Mouse (Mus musculus): ENCODE results near the gene Serpinf1. TPM values are rescaled to one million over a fixed set of nuclear protein-coding genes. Genes with fewer than 3 reads are reported as not detected.

Gene Serpinf1
- polyA plus RNA-seq, 1 experiment from 2014 or later, result 129 TPM

GRCm38 (mm10) chr11:75453991-75454930 lies 31.8 kb upstream of the Serpinf1 start, which contains the start of gene Wdr81:
Wdr81 (minus strand) TSS chr11:75454717.
- peak; percentile 93 for ATAC-seq (replicated peaks; ENCODE audit: low FRiP score)
- Histone ChIP-seq H3K36me3 (peaks cover 11% of the 10 kb centered on the region), H3K9ac (peak within 1 kb of the TSS; percentile 71), H3K27ac (peak within 1 kb of the TSS; percentile 71), H3K4me2 (peak within 1 kb of the TSS; percentile 97), H3K9me3 (replicated peaks) (no peaks in the 10 kb centered on the region), H3K4me1 (peaks cover 37% of the 10 kb centered on the region), H3K27me3 (no peaks in the 10 kb centered on the region), H3K4me3 (replicated peaks) (peak within 1 kb of the TSS; percentile 76)
- WGBS, result 1% methylated on average over 56 of the region's 56 CpGs

GRCm38 (mm10) chr11:75452812-75453557 lies 30.5 kb upstream of the Serpinf1 start:
- Histone ChIP-seq H3K9me3 (replicated peaks) (no peaks in the 10 kb centered on the region), H3K27ac (no peak overlapping the region), H3K9ac (no peak overlapping the region), H3K4me3 (replicated peaks) (peak overlapping the region; percentile 76; the same call in 1 of the 2 replicates), H3K27me3 (no peaks in the 10 kb centered on the region), H3K36me3 (peaks cover 24% of the 10 kb centered on the region), H3K4me2 (peak overlapping the region; percentile 97), H3K4me1 (peaks cover 34% of the 10 kb centered on the region)
- 94% methylated on average over 31 of the region's 31 CpGs for WGBS
- ATAC-seq (replicated peaks; ENCODE audit: low FRiP score), result no peak

GRCm38 (mm10) chr11:75452081-75452480 lies 29.6 kb upstream of the Serpinf1 start:
- no peak overlapping the region for H3K9ac ChIP-seq
- H3K27ac ChIP-seq, result no peak overlapping the region
- peaks cover 34% of the 10 kb centered on the region for H3K4me1 ChIP-seq
- WGBS, result 86% methylated on average over 8 of the region's 8 CpGs
- H3K4me3 ChIP-seq (replicated peaks), result no peak overlapping the region
- H3K4me2 ChIP-seq, result no peak overlapping the region
- no peaks in the 10 kb centered on the region for H3K27me3 ChIP-seq
- peaks cover 33% of the 10 kb centered on the region for H3K36me3 ChIP-seq
- no peaks in the 10 kb centered on the region for H3K9me3 ChIP-seq (replicated peaks)
- no peak for ATAC-seq (replicated peaks; ENCODE audit: low FRiP score)

GRCm38 (mm10) chr11:75450936-75451335 lies 28.4 kb upstream of the Serpinf1 start:
- Histone ChIP-seq H3K9me3 (replicated peaks) (no peaks in the 10 kb centered on the region), H3K4me2 (no peak overlapping the region), H3K27me3 (no peaks in the 10 kb centered on the region), H3K9ac (no peak overlapping the region), H3K4me3 (replicated peaks) (no peak overlapping the region), H3K4me1 (peaks cover 34% of the 10 kb centered on the region), H3K27ac (no peak overlapping the region), H3K36me3 (peaks cover 38% of the 10 kb centered on the region)
- ATAC-seq (replicated peaks; ENCODE audit: low FRiP score), result no peak
- WGBS, result 87% methylated on average over 15 of the region's 15 CpGs

- ATAC-seq (replicated peaks; ENCODE audit: low FRiP score), result no peak
These were observed 27.9 kb upstream of the Serpinf1 start for GRCm38 (mm10) chr11:75450304-75450908.

GRCm38 (mm10) chr11:75449695-75450094 lies 27.2 kb upstream of the Serpinf1 start:
- Histone ChIP-seq H3K4me1 (peaks cover 27% of the 10 kb centered on the region), H3K36me3 (peaks cover 48% of the 10 kb centered on the region), H3K27me3 (no peaks in the 10 kb centered on the region), H3K9me3 (replicated peaks) (no peaks in the 10 kb centered on the region), H3K4me2 (no peak overlapping the region), H3K4me3 (replicated peaks) (no peak overlapping the region), H3K27ac (no peak overlapping the region), H3K9ac (no peak overlapping the region)
- 0 out of 2 replicates have a peak, but pooled peaks have one; percentile 10 for ATAC-seq (replicated peaks; ENCODE audit: low FRiP score)
- WGBS, result 75% methylated on average over 7 of the region's 7 CpGs

More at GRCm38 (mm10) chr11:75450304-75450908, 27.9 kb upstream of the Serpinf1 start:
- Histone ChIP-seq H3K9me3 (replicated peaks) (no peaks in the 10 kb centered on the region), H3K4me1 (peaks cover 34% of the 10 kb centered on the region), H3K36me3 (peaks cover 44% of the 10 kb centered on the region), H3K27ac (no peak overlapping the region), H3K4me2 (no peak overlapping the region), H3K27me3 (no peaks in the 10 kb centered on the region), H3K4me3 (replicated peaks) (no peak overlapping the region), H3K9ac (no peak overlapping the region)
- WGBS, result 81% methylated on average over 8 of the region's 8 CpGs

- Histone ChIP-seq H3K4me1 (peaks cover 28% of the 10 kb centered on the region), H3K27ac (no peak overlapping the region), H3K9ac (no peak overlapping the region), H3K9me3 (replicated peaks) (no peaks in the 10 kb centered on the region), H3K4me3 (replicated peaks) (no peak overlapping the region), H3K36me3 (peaks cover 48% of the 10 kb centered on the region), H3K27me3 (no peaks in the 10 kb centered on the region), H3K4me2 (no peak overlapping the region)
- WGBS, result 86% methylated on average over 3 of the region's 3 CpGs
- no peak for ATAC-seq (replicated peaks; ENCODE audit: low FRiP score)
These were observed 26.1 kb upstream of the Serpinf1 start for GRCm38 (mm10) chr11:75448575-75448974.

GRCm38 (mm10) chr11:75443711-75444110 lies 21.2 kb upstream of the Serpinf1 start:
- Histone ChIP-seq H3K27ac (peak overlapping the region; percentile 34; the same call in 1 of the 2 replicates), H3K9me3 (replicated peaks) (no peaks in the 10 kb centered on the region), H3K27me3 (no peaks in the 10 kb centered on the region), H3K4me2 (no peak overlapping the region), H3K36me3 (peaks cover 44% of the 10 kb centered on the region), H3K4me1 (peaks cover 12% of the 10 kb centered on the region), H3K9ac (no peak overlapping the region), H3K4me3 (replicated peaks) (no peak overlapping the region)
- 37% methylated on average over 8 of the region's 8 CpGs for WGBS
- peak; percentile 75 for ATAC-seq (replicated peaks; ENCODE audit: low FRiP score)

GRCm38 (mm10) chr11:75441601-75442000 lies 19.1 kb upstream of the Serpinf1 start:
- ATAC-seq (replicated peaks; ENCODE audit: low FRiP score), result no peak
- Histone ChIP-seq H3K4me3 (replicated peaks) (no peak overlapping the region), H3K4me2 (no peak overlapping the region), H3K9ac (no peak overlapping the region), H3K27ac (no peak overlapping the region), H3K9me3 (replicated peaks) (no peaks in the 10 kb centered on the region), H3K36me3 (peaks cover 24% of the 10 kb centered on the region), H3K27me3 (no peaks in the 10 kb centered on the region), H3K4me1 (peaks cover 12% of the 10 kb centered on the region)
- 88% methylated on average over 16 of the region's 16 CpGs for WGBS

- Histone ChIP-seq H3K9me3 (replicated peaks) (no peaks in the 10 kb centered on the region), H3K36me3 (peaks cover 24% of the 10 kb centered on the region), H3K4me2 (no peak overlapping the region), H3K27me3 (no peaks in the 10 kb centered on the region), H3K4me3 (replicated peaks) (no peak overlapping the region), H3K9ac (no peak overlapping the region), H3K27ac (no peak overlapping the region), H3K4me1 (peaks cover 12% of the 10 kb centered on the region)
- 81% methylated on average over 7 of the region's 7 CpGs for WGBS
- no peak for ATAC-seq (replicated peaks; ENCODE audit: low FRiP score)
These were observed 18.5 kb upstream of the Serpinf1 start for GRCm38 (mm10) chr11:75441034-75441433.

GRCm38 (mm10) chr11:75439951-75440350 lies 17.4 kb upstream of the Serpinf1 start:
- no peaks in the 10 kb centered on the region for H3K9me3 ChIP-seq (replicated peaks)
- no peak overlapping the region for H3K9ac ChIP-seq
- no peak for ATAC-seq (replicated peaks; ENCODE audit: low FRiP score)
- 85% methylated on average over 3 of the region's 3 CpGs for WGBS
- no peak overlapping the region for H3K4me2 ChIP-seq
- H3K36me3 ChIP-seq, result peaks cover 13% of the 10 kb centered on the region
- H3K4me1 ChIP-seq, result peaks cover 12% of the 10 kb centered on the region
- no peaks in the 10 kb centered on the region for H3K27me3 ChIP-seq
- no peak overlapping the region for H3K4me3 ChIP-seq (replicated peaks)
- no peak overlapping the region for H3K27ac ChIP-seq

All from kidney, embryonic 15.5 days (tissue).